Mouse (Mus musculus): Measurements from ENCODE around the gene Kcp.

- no peak for TF ChIP-seq CTCF (IDR thresholded peaks at IDR 0.05; ENCODE audit: borderline replicate concordance, insufficient read depth, low read length)
- TF ChIP-seq POLR2A (IDR thresholded peaks at IDR 0.05; ENCODE audit: low read depth, low read length), result no peak
Observed at GRCm38 (mm10) chr6:29522626-29523300, 15.0 kb upstream of the Kcp start.

All from embryonic fibroblast, embryonic 13.5 days (primary cell).